Comparison of ENCODE assay signal across 14 mouse cellular contexts in genomic region chr5:140374226-140374625, GRCm38 (mm10). TPM values are rescaled to one million over a fixed set of nuclear protein-coding genes. Genes with fewer than 3 reads are reported as not detected.
DNase-seq lines count a peak whose midpoint lies in the region; ATAC-seq and TF ChIP-seq lines count a peak whose summit lies in the region.
"Had no signal": no experiment of that assay in that cellular context is flagged by ENCODE, and none has a peak within 500 bp of the region (broad histone marks: within the 10 kb centered on the region; RNA-seq: fewer than 3 reads in every experiment).

No protein-coding gene starts in this region.

- no peaks in the 10 kb centered on the region for H3K27me3 ChIP-seq in hindbrain, embryonic 13.5 days
- no peaks in the 10 kb centered on the region for H3K27me3 ChIP-seq in hindbrain, embryonic 12.5 days
- H3K27me3 ChIP-seq in midbrain, embryonic 11.5 days (ENCODE audit: control insufficient read depth, insufficient read depth, low read length) = no peaks in the 10 kb centered on the region
- H3K27me3 ChIP-seq in midbrain, embryonic 13.5 days = no peaks in the 10 kb centered on the region
- no peaks in the 10 kb centered on the region for H3K27me3 ChIP-seq in CH12.LX (replicated peaks)
- H3K27me3 ChIP-seq: forebrain, embryonic 15.5 days; midbrain, embryonic 12.5 days had no signal

- TF ChIP-seq EP300 in CH12.LX (IDR thresholded peaks at IDR 0.05; ENCODE audit: low read length) = no peak

- H3K4me1 ChIP-seq in hindbrain, embryonic 13.5 days (replicated peaks) = peaks cover 10% of the 10 kb centered on the region
- 0 out of 2 replicates have a peak, but pooled peaks cover 2% of the 10 kb centered on the region for H3K4me1 ChIP-seq in hindbrain, embryonic 12.5 days
- H3K4me1 ChIP-seq in midbrain, embryonic 11.5 days (ENCODE audit: control insufficient read depth, insufficient read depth, low read length) = no peaks in the 10 kb centered on the region
- peaks cover 4% of the 10 kb centered on the region; the same call in 1 of the 2 replicates for H3K4me1 ChIP-seq in midbrain, embryonic 13.5 days (replicated peaks)
- peaks cover 7 to 79% of the 10 kb centered on the region in 2 experiments for H3K4me1 ChIP-seq in CH12.LX (ENCODE audit: control insufficient read depth in 1 of 2, insufficient read depth in 2 of 2)

- peak overlapping the region; percentile 29; the same call in 1 of the 2 replicates for H3K9ac ChIP-seq in hindbrain, embryonic 13.5 days
- no peak overlapping the region for H3K9ac ChIP-seq in hindbrain, embryonic 12.5 days
- H3K9ac ChIP-seq in midbrain, embryonic 11.5 days (ENCODE audit: low read length) = no peak overlapping the region
- H3K9ac ChIP-seq in midbrain, embryonic 13.5 days (replicated peaks) = no peak overlapping the region
- H3K9ac ChIP-seq in CH12.LX (ENCODE audit: insufficient read depth, low read depth) = no peak overlapping the region
- H3K9ac ChIP-seq: forebrain, embryonic 15.5 days; midbrain, embryonic 12.5 days had no signal

- no peaks in the 10 kb centered on the region for H3K9me3 ChIP-seq in hindbrain, embryonic 13.5 days
- H3K9me3 ChIP-seq in hindbrain, embryonic 12.5 days (replicated peaks) = no peaks in the 10 kb centered on the region
- no peaks in the 10 kb centered on the region for H3K9me3 ChIP-seq in midbrain, embryonic 11.5 days (ENCODE audit: control insufficient read depth, low read length)
- no peaks in the 10 kb centered on the region for H3K9me3 ChIP-seq in midbrain, embryonic 13.5 days
- H3K9me3 ChIP-seq in CH12.LX (replicated peaks; ENCODE audit: low read length) = no peaks in the 10 kb centered on the region
- H3K9me3 ChIP-seq: forebrain, embryonic 15.5 days; midbrain, embryonic 12.5 days had no signal

- no peak overlapping the region for H3K4me3 ChIP-seq in hindbrain, embryonic 13.5 days
- no peak overlapping the region for H3K4me3 ChIP-seq in hindbrain, embryonic 12.5 days
- no peak overlapping the region for H3K4me3 ChIP-seq in midbrain, embryonic 11.5 days (ENCODE audit: low read depth, low read length)
- no peak overlapping the region for H3K4me3 ChIP-seq in midbrain, embryonic 13.5 days (replicated peaks)
- H3K4me3 ChIP-seq in CH12.LX (replicated peaks in 1 of 3; ENCODE audit: low read depth in 2 of 3, low read length in 2 of 3, poor library complexity in 1 of 3) = no peak overlapping the region
- H3K4me3 ChIP-seq: forebrain, embryonic 15.5 days; layer of hippocampus, adult 2 months; midbrain, embryonic 12.5 days had no signal

- DNase-seq in midbrain, embryonic 11.5 days (ENCODE audit: low spot score, missing footprints) = peak; percentile 47
- peak; percentile 68 for DNase-seq in CH12.LX (ENCODE audit: extremely low read depth)
- no peak for DNase-seq in heart, adult 11 months
- no peak for DNase-seq in heart, postnatal 25 days (ENCODE audit: low spot score)
- DNase-seq: cerebellum, adult 9-11 months; lung, adult 18-20 months had no signal

- in situ Hi-C loops in CH12.LX (cut with MboI; ENCODE audit: low pct_ligation_motif_present, low pct_unique_long_range_greater_than_20kb, low sequenced_read_pairs) = no loop called here

- H3K79me2 ChIP-seq in CH12.LX (replicated peaks; ENCODE audit: control insufficient read depth, extremely low read depth, insufficient read depth, poor library complexity, severe bottlenecking) = peaks cover 6% of the 10 kb centered on the region; the same call in 1 of the 2 replicates

- no peak for TF ChIP-seq CTCF in CH12.LX (conservative IDR thresholded peaks at IDR 0.05 in 1 of 2, IDR thresholded peaks at IDR 0.05 in 1 of 2; ENCODE audit: low read depth in 2 of 2, low read length in 2 of 2)

- TF ChIP-seq POLR2A in CH12.LX (IDR thresholded peaks at IDR 0.05; ENCODE audit: low read depth, low read length) = no peak

- H3K36me3 ChIP-seq in hindbrain, embryonic 13.5 days = no peaks in the 10 kb centered on the region
- no peaks in the 10 kb centered on the region for H3K36me3 ChIP-seq in hindbrain, embryonic 12.5 days
- no peaks in the 10 kb centered on the region for H3K36me3 ChIP-seq in midbrain, embryonic 11.5 days (ENCODE audit: control insufficient read depth, insufficient read depth, low read length)
- H3K36me3 ChIP-seq in midbrain, embryonic 13.5 days = no peaks in the 10 kb centered on the region
- H3K36me3 ChIP-seq in CH12.LX (replicated peaks in 1 of 2; ENCODE audit: control insufficient read depth in 1 of 2, insufficient read depth in 1 of 2, low read length in 1 of 2) = peaks cover 0 to 32% of the 10 kb centered on the region in 2 experiments
- H3K36me3 ChIP-seq: forebrain, embryonic 15.5 days; midbrain, embryonic 12.5 days had no signal

- WGBS in hindbrain, embryonic 13.5 days = 41% methylated on average over 3 of the region's 3 CpGs
- WGBS in hindbrain, embryonic 12.5 days = 47% methylated on average over 3 of the region's 3 CpGs
- 74% methylated on average over 3 of the region's 3 CpGs for WGBS in midbrain, embryonic 11.5 days
- WGBS in midbrain, embryonic 13.5 days = 55% methylated on average over 3 of the region's 3 CpGs

- H3K4me2 ChIP-seq in hindbrain, embryonic 13.5 days = no peak overlapping the region
- no peak overlapping the region for H3K4me2 ChIP-seq in hindbrain, embryonic 12.5 days (replicated peaks)
- no peak overlapping the region for H3K4me2 ChIP-seq in midbrain, embryonic 11.5 days
- no peak overlapping the region for H3K4me2 ChIP-seq in midbrain, embryonic 13.5 days (replicated peaks)
- no peak overlapping the region for H3K4me2 ChIP-seq in CH12.LX (ENCODE audit: insufficient read depth, low read depth, poor library complexity, severe bottlenecking)
- H3K4me2 ChIP-seq: forebrain, embryonic 15.5 days; midbrain, embryonic 12.5 days had no signal

- no peak for TF ChIP-seq RAD21 in CH12.LX (IDR thresholded peaks at IDR 0.05; ENCODE audit: low read depth, low read length)

- no peak for ATAC-seq in hindbrain, embryonic 13.5 days (ENCODE audit: low FRiP score)
- no peak for ATAC-seq in hindbrain, embryonic 12.5 days (ENCODE audit: low FRiP score)
- ATAC-seq in midbrain, embryonic 11.5 days (ENCODE audit: low FRiP score) = no peak
- no peak for ATAC-seq in midbrain, embryonic 13.5 days
- peak; percentile 40; the same call in 1 of the 2 replicates for ATAC-seq in erythroblast, adult 5-6 weeks (replicated peaks; ENCODE audit: low FRiP score, poor library complexity, severe bottlenecking)
- ATAC-seq: forebrain, embryonic 15.5 days; intestine, postnatal 0 days had no signal

- dilution Hi-C loops in CH12.LX (cut with MboI; ENCODE audit: extremely low pct_ligation_motif_present, extremely low pct_unique_long_range_greater_than_20kb, low sequenced_read_pairs) = no loop called here

- no peak overlapping the region for H3K27ac ChIP-seq in hindbrain, embryonic 13.5 days
- H3K27ac ChIP-seq in hindbrain, embryonic 12.5 days = no peak overlapping the region
- H3K27ac ChIP-seq in midbrain, embryonic 11.5 days (ENCODE audit: low read depth, low read length) = no peak overlapping the region
- H3K27ac ChIP-seq in midbrain, embryonic 13.5 days = no peak overlapping the region
- H3K27ac ChIP-seq in CH12.LX (ENCODE audit: insufficient read depth, low read depth) = no peak overlapping the region
- H3K27ac ChIP-seq: forebrain, embryonic 15.5 days; layer of hippocampus, adult 2 months; midbrain, embryonic 12.5 days had no signal

- intact Hi-C loops in heart, postnatal 25 days (cut with DNase I) = no loop called here

RNA-seq across cellular contexts. Expression of gene Snx8, which starts 14.8 kb away (rescaled TPM):
- 25.7 and 26.3 TPM in 2 replicates for polyA plus RNA-seq in hindbrain, embryonic 13.5 days (2015; fragmentation: Nextera tagmentation; extraction: Ambion mirVana)
- 21.1 and 22.1 TPM in 2 replicates for polyA plus RNA-seq in hindbrain, embryonic 12.5 days (2016; fragmentation: Nextera tagmentation; extraction: Ambion mirVana)
- 7.4 and 9.9 TPM in 2 replicates for polyA plus RNA-seq in midbrain, embryonic 11.5 days (2014; fragmentation: Nextera tagmentation; extraction: Ambion mirVana)
- 25.2 and 26.4 TPM in 2 replicates for polyA plus RNA-seq in midbrain, embryonic 13.5 days (2015; fragmentation: Nextera tagmentation; extraction: Ambion mirVana)
- total RNA-seq in CH12.LX (2012; rRNA removed) (20.8 and 26.0 TPM in 2 replicates), CH12.LX (2014; rRNA removed) (33.0 and 34.6 TPM in 2 replicates)
- polyA plus RNA-seq in CH12.LX (2012; ENCODE audit: insufficient read length, low read depth) = 42.2 and 42.4 TPM in 2 replicates
- total RNA-seq in erythroblast, adult 5-6 weeks (2015; ENCODE audit: low replicate concordance) = 1.0 and 1.2 TPM in 2 replicates
- total RNA-seq in erythroblast, adult 5-6 weeks (2017; ENCODE audit: low replicate concordance) = 0.94 and 1.7 TPM in 2 replicates
- 10 to 100 TPM; 12.5 to 14.0 TPM for total RNA-seq in heart, postnatal 25 days (2021)

RNA-seq across cellular contexts. Expression of gene Mrm2, which starts 42.5 kb away (rescaled TPM):
- 20.2 and 21.5 TPM in 2 replicates for polyA plus RNA-seq in hindbrain, embryonic 13.5 days (2015; fragmentation: Nextera tagmentation; extraction: Ambion mirVana)
- polyA plus RNA-seq in hindbrain, embryonic 12.5 days (2016; fragmentation: Nextera tagmentation; extraction: Ambion mirVana) = 18.9 and 20.9 TPM in 2 replicates
- polyA plus RNA-seq in midbrain, embryonic 11.5 days (2014; fragmentation: Nextera tagmentation; extraction: Ambion mirVana) = 21.4 and 22.4 TPM in 2 replicates
- 18.6 and 23.5 TPM in 2 replicates for polyA plus RNA-seq in midbrain, embryonic 13.5 days (2015; fragmentation: Nextera tagmentation; extraction: Ambion mirVana)
- total RNA-seq in CH12.LX (2012; rRNA removed) (11.2 and 12.8 TPM in 2 replicates), CH12.LX (2014; rRNA removed) (14.6 and 17.3 TPM in 2 replicates)
- 13.6 and 16.3 TPM in 2 replicates for polyA plus RNA-seq in CH12.LX (2012; ENCODE audit: insufficient read length, low read depth)
- 2.5 TPM in 1 of 2 replicates, not detected in the other for total RNA-seq in erythroblast, adult 5-6 weeks (2015; ENCODE audit: low replicate concordance)
- 0.42 and 1.7 TPM in 2 replicates for total RNA-seq in erythroblast, adult 5-6 weeks (2017; ENCODE audit: low replicate concordance)
- 10 to 100 TPM; 11.0 to 12.8 TPM for total RNA-seq in heart, postnatal 25 days (2021)

RNA-seq across cellular contexts. Expression of gene Eif3b, which starts 44.9 kb away (rescaled TPM):
- polyA plus RNA-seq in hindbrain, embryonic 13.5 days (2015; fragmentation: Nextera tagmentation; extraction: Ambion mirVana) = 79.3 and 81.7 TPM in 2 replicates
- polyA plus RNA-seq in hindbrain, embryonic 12.5 days (2016; fragmentation: Nextera tagmentation; extraction: Ambion mirVana) = 155 and 162 TPM in 2 replicates
- 163 and 166 TPM in 2 replicates for polyA plus RNA-seq in midbrain, embryonic 11.5 days (2014; fragmentation: Nextera tagmentation; extraction: Ambion mirVana)
- polyA plus RNA-seq in midbrain, embryonic 13.5 days (2015; fragmentation: Nextera tagmentation; extraction: Ambion mirVana) = 71.4 and 92.6 TPM in 2 replicates
- total RNA-seq in CH12.LX (2012; rRNA removed) (218 and 260 TPM in 2 replicates), CH12.LX (2014; rRNA removed) (74.0 and 79.5 TPM in 2 replicates)
- 521 and 579 TPM in 2 replicates for polyA plus RNA-seq in CH12.LX (2012; ENCODE audit: insufficient read length, low read depth)
- 58.0 and 74.0 TPM in 2 replicates for total RNA-seq in erythroblast, adult 5-6 weeks (2015; ENCODE audit: low replicate concordance)
- 17.0 and 37.8 TPM in 2 replicates for total RNA-seq in erythroblast, adult 5-6 weeks (2017; ENCODE audit: low replicate concordance)
- 10 to 100 TPM; 84.8 to 87.5 TPM for total RNA-seq in heart, postnatal 25 days (2021)

RNA-seq across cellular contexts. Expression of gene Nudt1, which starts 52.8 kb away (rescaled TPM):
- polyA plus RNA-seq in hindbrain, embryonic 13.5 days (2015; fragmentation: Nextera tagmentation; extraction: Ambion mirVana) = 26.8 and 28.6 TPM in 2 replicates
- 31.1 and 32.1 TPM in 2 replicates for polyA plus RNA-seq in hindbrain, embryonic 12.5 days (2016; fragmentation: Nextera tagmentation; extraction: Ambion mirVana)
- polyA plus RNA-seq in midbrain, embryonic 11.5 days (2014; fragmentation: Nextera tagmentation; extraction: Ambion mirVana) = 41.2 and 48.5 TPM in 2 replicates
- 28.6 and 31.9 TPM in 2 replicates for polyA plus RNA-seq in midbrain, embryonic 13.5 days (2015; fragmentation: Nextera tagmentation; extraction: Ambion mirVana)
- total RNA-seq in CH12.LX (2012; rRNA removed) = 69.4 and 90.1 TPM in 2 replicates
- 73.7 and 74.6 TPM in 2 replicates for total RNA-seq in CH12.LX (2014; rRNA removed)
- polyA plus RNA-seq in CH12.LX (2012; ENCODE audit: insufficient read length, low read depth) = 75.2 and 80.5 TPM in 2 replicates
- 10.0 and 11.7 TPM in 2 replicates for total RNA-seq in erythroblast, adult 5-6 weeks (2015; ENCODE audit: low replicate concordance)
- 5.3 and 10.3 TPM in 2 replicates for total RNA-seq in erythroblast, adult 5-6 weeks (2017; ENCODE audit: low replicate concordance)
- total RNA-seq in heart, postnatal 25 days (2021) = 10 to 100 TPM in 1 of 2 experiments, 1 to 10 TPM in 1; 9.5 to 11.2 TPM

RNA-seq across cellular contexts. Expression of gene Mad1l1, which starts 52.9 kb away (rescaled TPM):
- polyA plus RNA-seq in hindbrain, embryonic 13.5 days (2015; fragmentation: Nextera tagmentation; extraction: Ambion mirVana) = 33.2 and 34.1 TPM in 2 replicates
- polyA plus RNA-seq in hindbrain, embryonic 12.5 days (2016; fragmentation: Nextera tagmentation; extraction: Ambion mirVana) = 39.9 and 44.8 TPM in 2 replicates
- polyA plus RNA-seq in midbrain, embryonic 11.5 days (2014; fragmentation: Nextera tagmentation; extraction: Ambion mirVana) = 37.5 and 44.2 TPM in 2 replicates
- polyA plus RNA-seq in midbrain, embryonic 13.5 days (2015; fragmentation: Nextera tagmentation; extraction: Ambion mirVana) = 39.7 and 40.7 TPM in 2 replicates
- total RNA-seq in CH12.LX (2012; rRNA removed) (28.9 and 35.8 TPM in 2 replicates), CH12.LX (2014; rRNA removed) (24.8 and 28.0 TPM in 2 replicates)
- polyA plus RNA-seq in CH12.LX (2012; ENCODE audit: insufficient read length, low read depth) = 45.6 and 53.5 TPM in 2 replicates
- total RNA-seq in erythroblast, adult 5-6 weeks (2015; ENCODE audit: low replicate concordance) = 2.7 and 4.8 TPM in 2 replicates
- 22.4 and 44.6 TPM in 2 replicates for total RNA-seq in erythroblast, adult 5-6 weeks (2017; ENCODE audit: low replicate concordance)
- total RNA-seq in heart, postnatal 25 days (2021) = 10 to 100 TPM; 10.0 to 11.0 TPM

Comparison
In these comparisons a context has a peak if more than half of its experiments do, and no peak if none do; other contexts are left out.
1. DNase-seq: peak in midbrain, embryonic 11.5 days (single experiment) and CH12.LX (single experiment); none in heart, adult 11 months (single experiment) and heart, postnatal 25 days (single experiment).